ENCODE assay signal across 10 mouse cellular contexts in the genomic region with DNA sequence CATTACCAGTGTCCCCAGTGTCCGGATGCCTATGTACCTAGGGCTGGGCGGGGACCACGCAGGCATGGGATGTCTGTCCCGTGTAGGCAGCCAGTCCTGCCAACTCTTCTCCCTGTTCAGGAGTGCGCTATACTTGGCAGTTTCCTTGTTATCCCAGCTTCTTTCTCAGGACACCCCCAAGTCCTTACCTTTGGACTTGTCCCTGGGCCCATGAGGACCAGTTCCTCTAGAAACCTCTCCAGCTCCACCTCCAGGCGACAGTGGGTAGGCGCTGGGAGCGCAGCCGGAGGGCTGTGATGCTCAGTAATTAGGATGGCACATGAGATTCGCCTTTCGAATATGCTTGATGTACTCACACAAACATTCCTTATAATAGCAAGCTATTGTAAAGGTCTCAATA. TPM values are rescaled to one million over a fixed set of nuclear protein-coding genes. Genes with fewer than 3 reads are reported as not detected.
DNase-seq lines count a peak whose midpoint lies in the region; ATAC-seq lines count a peak whose summit lies in the region.
"Had no signal": no experiment of that assay in that cellular context is flagged by ENCODE, and none has a peak within 500 bp of the region (broad histone marks: within the 10 kb centered on the region; RNA-seq: fewer than 3 reads in every experiment).

No protein-coding gene starts in this region.

- no peak overlapping the region for H3K9ac ChIP-seq in forebrain, embryonic 12.5 days
- no peak overlapping the region for H3K9ac ChIP-seq in limb, embryonic 12.5 days (replicated peaks)
- H3K9ac ChIP-seq in stomach, embryonic 15.5 days: no peak overlapping the region
- H3K9ac ChIP-seq: heart, embryonic 15.5 days had no signal

- peaks cover 85% of the 10 kb centered on the region for H3K27me3 ChIP-seq in forebrain, embryonic 12.5 days
- peaks cover 87% of the 10 kb centered on the region for H3K27me3 ChIP-seq in limb, embryonic 12.5 days
- peaks cover 70% of the 10 kb centered on the region for H3K27me3 ChIP-seq in stomach, embryonic 15.5 days (replicated peaks)

- H3K27ac ChIP-seq in forebrain, embryonic 12.5 days: peak overlapping the region; percentile 85; the same call in 1 of the 2 replicates
- no peak overlapping the region for H3K27ac ChIP-seq in limb, embryonic 12.5 days
- no peak overlapping the region for H3K27ac ChIP-seq in stomach, embryonic 15.5 days
- H3K27ac ChIP-seq: heart, embryonic 15.5 days had no signal

- no peaks in the 10 kb centered on the region for H3K9me3 ChIP-seq in forebrain, embryonic 12.5 days
- H3K9me3 ChIP-seq in limb, embryonic 12.5 days: no peaks in the 10 kb centered on the region
- no peaks in the 10 kb centered on the region for H3K9me3 ChIP-seq in stomach, embryonic 15.5 days
- H3K9me3 ChIP-seq: heart, embryonic 15.5 days had no signal

- H3K36me3 ChIP-seq in forebrain, embryonic 12.5 days (replicated peaks): no peaks in the 10 kb centered on the region
- H3K36me3 ChIP-seq in limb, embryonic 12.5 days: no peaks in the 10 kb centered on the region
- H3K36me3 ChIP-seq in stomach, embryonic 15.5 days: no peaks in the 10 kb centered on the region
- H3K36me3 ChIP-seq: heart, embryonic 15.5 days had no signal

- no peak overlapping the region for H3K4me3 ChIP-seq in forebrain, embryonic 12.5 days (replicated peaks)
- no peak overlapping the region for H3K4me3 ChIP-seq in limb, embryonic 12.5 days (replicated peaks)
- H3K4me3 ChIP-seq in stomach, embryonic 15.5 days (replicated peaks): no peak overlapping the region
- H3K4me3 ChIP-seq: myocyte had no signal

- peak; percentile 13; the same call in 1 of the 2 replicates for ATAC-seq in forebrain, embryonic 12.5 days (ENCODE audit: low FRiP score)
- ATAC-seq in limb, embryonic 12.5 days (ENCODE audit: insufficient number of reproducible peaks, insufficient read depth, low FRiP score, low TSS enrichment, low read depth): no peak
- ATAC-seq in stomach, embryonic 15.5 days (ENCODE audit: insufficient read depth, low FRiP score, low read depth): peak; percentile 11; the same call in 1 of the 2 replicates
- no peak for ATAC-seq in erythroblast, adult 5-6 weeks (replicated peaks; ENCODE audit: low FRiP score, poor library complexity, severe bottlenecking)

- H3K4me1 ChIP-seq in forebrain, embryonic 12.5 days: peaks cover 53% of the 10 kb centered on the region
- H3K4me1 ChIP-seq in limb, embryonic 12.5 days (replicated peaks): peaks cover 29% of the 10 kb centered on the region
- peaks cover 12% of the 10 kb centered on the region for H3K4me1 ChIP-seq in stomach, embryonic 15.5 days

- WGBS in forebrain, embryonic 12.5 days: 8% methylated on average over 11 of the region's 11 CpGs
- 21% methylated on average over 11 of the region's 11 CpGs for WGBS in limb, embryonic 12.5 days
- WGBS in stomach, embryonic 15.5 days: 16% methylated on average over 11 of the region's 11 CpGs

- H3K4me2 ChIP-seq in forebrain, embryonic 12.5 days: peak overlapping the region; percentile 65; the same call in 1 of the 2 replicates
- H3K4me2 ChIP-seq in limb, embryonic 12.5 days: 0 out of 2 replicates have a peak overlapping the region, but pooled peaks have one; percentile 90
- H3K4me2 ChIP-seq in stomach, embryonic 15.5 days: no peak overlapping the region

- DNase-seq in layer of hippocampus, adult 11-12 months (ENCODE audit: low spot score): peak; percentile 31
- no peak for DNase-seq in layer of hippocampus, postnatal 14 days (ENCODE audit: low spot score in 2 of 2)
- peak; percentile 22 for DNase-seq in Muller cell, postnatal 12 days (ENCODE audit: inconsistent ontology term)
- no peak for DNase-seq in thymus, postnatal 36 days

RNA-seq across cellular contexts. Expression of a gene that starts 13.4 kb away (rescaled TPM):
- total RNA-seq in layer of hippocampus, postnatal 14 days (2021): under 1 TPM; 0.37 to 0.64 TPM
- polyA plus RNA-seq in forebrain, embryonic 12.5 days (2016; fragmentation: Nextera tagmentation; extraction: Ambion mirVana): 2.3 and 3.1 TPM in 2 replicates
- 0.10 TPM in 1 of 2 replicates, not detected in the other for polyA plus RNA-seq in limb, embryonic 12.5 days (2016; fragmentation: Nextera tagmentation; extraction: Ambion mirVana)
- not detected in 2 replicates for polyA plus RNA-seq in stomach, embryonic 15.5 days (2015; fragmentation: Nextera tagmentation; extraction: Ambion mirVana)
- total RNA-seq in erythroblast, adult 5-6 weeks (2015; ENCODE audit: low replicate concordance): not detected in 2 replicates
- not detected in 2 replicates for total RNA-seq in erythroblast, adult 5-6 weeks (2017; ENCODE audit: low replicate concordance)
- polyA plus RNA-seq: heart, embryonic 15.5 days had no signal

RNA-seq across cellular contexts. Expression of a gene that starts 20.0 kb away (rescaled TPM):
- 100 to 1,000 TPM; 203 to 219 TPM for total RNA-seq in layer of hippocampus, postnatal 14 days (2021)
- 21.5 and 22.3 TPM in 2 replicates for polyA plus RNA-seq in forebrain, embryonic 12.5 days (2016; fragmentation: Nextera tagmentation; extraction: Ambion mirVana)
- polyA plus RNA-seq in limb, embryonic 12.5 days (2016; fragmentation: Nextera tagmentation; extraction: Ambion mirVana): 1.8 and 2.5 TPM in 2 replicates
- polyA plus RNA-seq in stomach, embryonic 15.5 days (2015; fragmentation: Nextera tagmentation; extraction: Ambion mirVana): 3.4 and 3.6 TPM in 2 replicates
- not detected in 2 replicates for total RNA-seq in erythroblast, adult 5-6 weeks (2015; ENCODE audit: low replicate concordance)
- not detected in 2 replicates for total RNA-seq in erythroblast, adult 5-6 weeks (2017; ENCODE audit: low replicate concordance)
- polyA plus RNA-seq: myocyte had no signal

RNA-seq across cellular contexts. Expression of a gene that starts 25.8 kb away (rescaled TPM):
- total RNA-seq in layer of hippocampus, postnatal 14 days (2021): 10 to 100 TPM; 34.9 to 39.3 TPM
- polyA plus RNA-seq in forebrain, embryonic 12.5 days (2016; fragmentation: Nextera tagmentation; extraction: Ambion mirVana): 75.6 and 84.8 TPM in 2 replicates
- 82.3 and 82.8 TPM in 2 replicates for polyA plus RNA-seq in limb, embryonic 12.5 days (2016; fragmentation: Nextera tagmentation; extraction: Ambion mirVana)
- 43.8 and 44.8 TPM in 2 replicates for polyA plus RNA-seq in stomach, embryonic 15.5 days (2015; fragmentation: Nextera tagmentation; extraction: Ambion mirVana)
- 9.4 and 14.6 TPM in 2 replicates for total RNA-seq in erythroblast, adult 5-6 weeks (2015; ENCODE audit: low replicate concordance)
- total RNA-seq in erythroblast, adult 5-6 weeks (2017; ENCODE audit: low replicate concordance): 8.3 and 9.6 TPM in 2 replicates

RNA-seq across cellular contexts. Expression of a gene that starts 26.1 kb away (rescaled TPM):
- total RNA-seq in layer of hippocampus, postnatal 14 days (2021): 10 to 100 TPM; 21.9 to 25.7 TPM
- polyA plus RNA-seq in forebrain, embryonic 12.5 days (2016; fragmentation: Nextera tagmentation; extraction: Ambion mirVana): 47.2 and 56.2 TPM in 2 replicates
- polyA plus RNA-seq in limb, embryonic 12.5 days (2016; fragmentation: Nextera tagmentation; extraction: Ambion mirVana): 41.4 and 43.0 TPM in 2 replicates
- 34.8 and 35.7 TPM in 2 replicates for polyA plus RNA-seq in stomach, embryonic 15.5 days (2015; fragmentation: Nextera tagmentation; extraction: Ambion mirVana)
- total RNA-seq in erythroblast, adult 5-6 weeks (2015; ENCODE audit: low replicate concordance): 11.5 and 12.5 TPM in 2 replicates
- total RNA-seq in erythroblast, adult 5-6 weeks (2017; ENCODE audit: low replicate concordance): 5.8 and 6.6 TPM in 2 replicates

RNA-seq across cellular contexts. Expression of a gene that starts 30.9 kb away (rescaled TPM):
- not detected for total RNA-seq in layer of hippocampus, postnatal 14 days (2021)
- polyA plus RNA-seq in forebrain, embryonic 12.5 days (2016; fragmentation: Nextera tagmentation; extraction: Ambion mirVana): not detected in 2 replicates
- polyA plus RNA-seq in limb, embryonic 12.5 days (2016; fragmentation: Nextera tagmentation; extraction: Ambion mirVana): not detected in 2 replicates
- polyA plus RNA-seq in stomach, embryonic 15.5 days (2015; fragmentation: Nextera tagmentation; extraction: Ambion mirVana): 165 and 169 TPM in 2 replicates
- total RNA-seq in erythroblast, adult 5-6 weeks (2015; ENCODE audit: low replicate concordance): not detected in 2 replicates
- total RNA-seq in erythroblast, adult 5-6 weeks (2017; ENCODE audit: low replicate concordance): not detected in 2 replicates
- polyA plus RNA-seq: myocyte had no signal

Comparison
In these comparisons a context has a peak if more than half of its experiments do, and no peak if none do; other contexts are left out.
1. DNase-seq: peak in layer of hippocampus, adult 11-12 months (single experiment) and Muller cell, postnatal 12 days (single experiment); none in layer of hippocampus, postnatal 14 days (0 of 2) and thymus, postnatal 36 days (0 of 2).
2. ATAC-seq: peak in forebrain, embryonic 12.5 days (single experiment) and stomach, embryonic 15.5 days (single experiment); none in limb, embryonic 12.5 days (single experiment) and erythroblast, adult 5-6 weeks (single experiment).